Mouse (Mus musculus): ENCODE results near the gene Myocd. TPM values are rescaled to one million over a fixed set of nuclear protein-coding genes. Genes with fewer than 3 reads are reported as not detected.
A peak's percentile ranks its signal among the peaks of the same experiment; 100 is the strongest.

The Myocd gene
- polyA plus RNA-seq, 1 experiment: not detected

GRCm38 (mm10) chr11:65161881-65162766 is 107.7 kb downstream of the Myocd start:
- Histone ChIP-seq H3K4me3 (ENCODE audit: insufficient read depth, low read depth, low read length) (peak overlapping the region; percentile 95), H3K27ac (ENCODE audit: insufficient read depth, low read depth, low read length) (no peak overlapping the region), H3K4me1 (ENCODE audit: control insufficient read depth, insufficient read depth, low read length) (peaks cover 13% of the 10 kb centered on the region)
- no peak for TF ChIP-seq POLR2A (IDR thresholded peaks at IDR 0.05; ENCODE audit: insufficient read depth, low read depth, low read length)
- TF ChIP-seq CTCF (IDR thresholded peaks at IDR 0.05; ENCODE audit: insufficient read depth, low read depth, low read length): no peak
- 2% methylated on average over 49 of the region's 49 CpGs for WGBS

DNA sequence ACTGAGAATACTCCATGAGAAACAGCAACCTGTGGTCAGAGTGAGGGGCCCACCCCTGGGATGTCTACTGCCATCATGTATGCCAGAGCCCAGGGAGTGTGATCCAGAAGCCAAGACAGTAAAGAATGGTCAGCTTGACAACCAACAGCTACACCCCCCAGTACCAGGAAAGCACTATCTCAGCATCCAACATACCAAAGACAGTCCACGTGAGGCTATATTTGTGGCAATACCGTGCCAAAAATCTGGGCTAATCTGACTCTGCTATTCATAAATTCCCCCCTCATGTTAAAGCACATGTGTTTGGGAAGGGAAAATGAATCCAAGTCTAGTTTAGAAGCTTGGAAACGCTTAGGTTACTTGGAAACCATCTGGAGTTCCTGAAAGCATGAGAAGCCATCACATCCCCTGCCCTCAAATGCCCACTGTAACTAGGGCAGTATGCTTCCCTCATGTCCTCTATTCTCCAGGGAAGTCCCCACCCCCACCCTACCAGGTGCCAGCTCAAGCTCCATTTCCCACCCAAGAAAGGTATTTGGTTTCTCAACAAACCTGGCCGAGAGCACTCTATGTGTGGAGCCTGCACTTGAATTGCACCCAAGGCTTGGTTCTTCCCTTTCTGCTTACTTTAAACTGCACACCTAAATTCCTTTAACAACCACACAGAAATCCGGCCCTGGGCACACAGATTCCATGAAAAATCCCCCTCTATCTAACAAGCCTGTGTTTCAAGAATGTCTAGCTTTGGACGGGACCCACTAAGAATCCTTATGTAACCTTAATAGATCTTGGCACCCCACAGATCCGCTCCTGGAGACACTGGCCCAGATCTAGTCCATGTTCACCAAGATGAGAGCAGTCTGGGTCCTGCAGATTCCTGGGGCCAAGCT is 108.6 kb downstream of the Myocd start:
- TF ChIP-seq POLR2A (IDR thresholded peaks at IDR 0.05; ENCODE audit: insufficient read depth, low read depth, low read length): no peak
- no peak for TF ChIP-seq CTCF (IDR thresholded peaks at IDR 0.05; ENCODE audit: insufficient read depth, low read depth, low read length)
- 58% methylated on average over 7 of the region's 7 CpGs for WGBS
- peaks cover 15% of the 10 kb centered on the region for H3K4me1 ChIP-seq (ENCODE audit: control insufficient read depth, insufficient read depth, low read length)
- H3K4me3 ChIP-seq (ENCODE audit: insufficient read depth, low read depth, low read length): peak overlapping the region; percentile 95
- H3K27ac ChIP-seq (ENCODE audit: insufficient read depth, low read depth, low read length): no peak overlapping the region

DNA sequence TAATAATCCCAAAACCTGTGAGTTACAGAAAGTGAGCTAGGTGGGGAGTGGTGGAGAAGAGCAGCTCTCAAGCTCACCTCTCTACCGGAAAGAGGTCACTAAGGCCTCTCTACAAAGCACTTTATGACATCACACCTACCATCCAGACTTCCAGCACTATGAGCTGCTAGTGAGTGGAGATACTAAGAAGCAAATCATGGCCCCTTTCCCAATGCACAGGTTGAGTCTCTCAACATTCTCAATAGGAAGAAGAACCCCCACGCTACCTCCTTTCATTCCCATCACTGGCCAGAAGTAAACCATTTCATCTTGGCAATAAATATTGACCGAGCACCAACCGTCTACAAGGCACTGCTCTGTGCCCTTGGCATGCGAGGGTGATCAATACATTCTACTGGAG is 110.0 kb downstream of the Myocd start, which contains the start of gene 1700086D15Rik:
Gene 1700086D15Rik (minus strand): TSS at position 101 of the 400 bp plus-strand sequence.
- WGBS: 98% methylated on average over 5 of the region's 5 CpGs
- TF ChIP-seq POLR2A (IDR thresholded peaks at IDR 0.05; ENCODE audit: insufficient read depth, low read depth, low read length) (no peak), CTCF (IDR thresholded peaks at IDR 0.05; ENCODE audit: insufficient read depth, low read depth, low read length) (no peak)
- H3K4me3 ChIP-seq (ENCODE audit: insufficient read depth, low read depth, low read length): no peak within 1 kb of the TSS

GRCm38 (mm10) chr11:65158658-65158990 is 111.2 kb downstream of the Myocd start:
- WGBS: 95% methylated on average over 5 of the region's 5 CpGs
- TF ChIP-seq POLR2A (IDR thresholded peaks at IDR 0.05; ENCODE audit: insufficient read depth, low read depth, low read length) (no peak), CTCF (IDR thresholded peaks at IDR 0.05; ENCODE audit: insufficient read depth, low read depth, low read length) (no peak)
- no peak overlapping the region for H3K4me3 ChIP-seq (ENCODE audit: insufficient read depth, low read depth, low read length)

More for the DNA sequence above, 110.0 kb downstream of the Myocd start, which contains the start of gene 1700086D15Rik:
- Histone ChIP-seq H3K4me1 (ENCODE audit: control insufficient read depth, insufficient read depth, low read length) (peaks cover 15% of the 10 kb centered on the region), H3K27ac (ENCODE audit: insufficient read depth, low read depth, low read length) (no peak within 1 kb of the TSS)

GRCm38 (mm10) chr11:65157966-65158657 is 111.7 kb downstream of the Myocd start:
- TF ChIP-seq CTCF (IDR thresholded peaks at IDR 0.05; ENCODE audit: insufficient read depth, low read depth, low read length): no peak
- no peak for TF ChIP-seq POLR2A (IDR thresholded peaks at IDR 0.05; ENCODE audit: insufficient read depth, low read depth, low read length)
- 88% methylated on average over 20 of the region's 20 CpGs for WGBS
- Histone ChIP-seq H3K4me3 (ENCODE audit: insufficient read depth, low read depth, low read length) (no peak overlapping the region), H3K27ac (ENCODE audit: insufficient read depth, low read depth, low read length) (no peak overlapping the region), H3K4me1 (ENCODE audit: control insufficient read depth, insufficient read depth, low read length) (peaks cover 15% of the 10 kb centered on the region)

More at GRCm38 (mm10) chr11:65158658-65158990, 111.2 kb downstream of the Myocd start:
- Histone ChIP-seq H3K27ac (ENCODE audit: insufficient read depth, low read depth, low read length) (no peak overlapping the region), H3K4me1 (ENCODE audit: control insufficient read depth, insufficient read depth, low read length) (peaks cover 15% of the 10 kb centered on the region)

DNA sequence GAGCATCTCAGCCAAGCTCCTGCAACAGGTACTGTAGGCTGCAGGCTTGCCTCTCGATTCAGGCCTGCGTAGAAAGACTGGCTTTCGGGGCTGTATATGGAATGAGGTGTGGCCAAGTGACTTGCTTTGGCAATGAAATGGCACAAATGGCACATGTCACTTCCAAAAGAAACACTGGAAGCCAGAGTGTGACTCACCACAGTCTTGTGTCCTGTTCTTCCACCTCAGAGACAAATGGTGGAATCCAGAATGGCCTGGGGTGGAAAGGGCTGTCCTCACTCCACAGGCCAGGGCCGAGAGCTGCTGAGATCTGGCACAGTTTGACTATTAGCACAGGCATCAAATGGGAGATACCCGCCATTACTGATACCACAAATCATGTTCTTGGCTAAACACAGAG is 116.8 kb downstream of the Myocd start:
- no peak overlapping the region for H3K4me3 ChIP-seq (ENCODE audit: insufficient read depth, low read depth, low read length)
- TF ChIP-seq CTCF (IDR thresholded peaks at IDR 0.05; ENCODE audit: insufficient read depth, low read depth, low read length) (no peak), POLR2A (IDR thresholded peaks at IDR 0.05; ENCODE audit: insufficient read depth, low read depth, low read length) (no peak)
- WGBS: 94% methylated on average over 5 of the region's 5 CpGs
- H3K27ac ChIP-seq (ENCODE audit: insufficient read depth, low read depth, low read length): no peak overlapping the region
- H3K4me1 ChIP-seq (ENCODE audit: control insufficient read depth, insufficient read depth, low read length): peaks cover 11% of the 10 kb centered on the region

DNA sequence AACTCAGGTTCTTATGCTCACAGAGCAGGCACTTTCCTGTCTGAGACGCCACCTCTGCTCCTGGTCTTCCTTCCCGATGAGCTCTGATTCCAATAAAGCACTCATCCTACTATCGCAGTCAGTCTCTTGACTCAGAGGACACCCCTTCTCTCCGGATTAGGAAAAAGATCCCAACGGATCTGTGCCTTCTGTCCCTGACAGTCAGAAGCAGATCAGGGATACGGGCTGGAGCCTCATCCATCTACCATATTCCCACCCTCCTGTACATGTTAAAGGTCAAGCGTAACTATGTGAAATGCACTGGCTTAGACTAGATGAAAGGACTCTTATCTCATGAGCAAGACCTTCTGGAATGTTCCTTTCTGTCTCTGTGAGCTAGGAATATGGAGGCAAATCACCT is 121.3 kb downstream of the Myocd start:
- WGBS: 95% methylated on average over 7 of the region's 7 CpGs
- no peak overlapping the region for H3K27ac ChIP-seq (ENCODE audit: insufficient read depth, low read depth, low read length)
- no peak overlapping the region for H3K4me3 ChIP-seq (ENCODE audit: insufficient read depth, low read depth, low read length)
- TF ChIP-seq POLR2A (IDR thresholded peaks at IDR 0.05; ENCODE audit: insufficient read depth, low read depth, low read length) (no peak), CTCF (IDR thresholded peaks at IDR 0.05; ENCODE audit: insufficient read depth, low read depth, low read length) (no peak)
- no peaks in the 10 kb centered on the region; the same call in 1 of the 2 replicates for H3K4me1 ChIP-seq (ENCODE audit: control insufficient read depth, insufficient read depth, low read length)

DNA sequence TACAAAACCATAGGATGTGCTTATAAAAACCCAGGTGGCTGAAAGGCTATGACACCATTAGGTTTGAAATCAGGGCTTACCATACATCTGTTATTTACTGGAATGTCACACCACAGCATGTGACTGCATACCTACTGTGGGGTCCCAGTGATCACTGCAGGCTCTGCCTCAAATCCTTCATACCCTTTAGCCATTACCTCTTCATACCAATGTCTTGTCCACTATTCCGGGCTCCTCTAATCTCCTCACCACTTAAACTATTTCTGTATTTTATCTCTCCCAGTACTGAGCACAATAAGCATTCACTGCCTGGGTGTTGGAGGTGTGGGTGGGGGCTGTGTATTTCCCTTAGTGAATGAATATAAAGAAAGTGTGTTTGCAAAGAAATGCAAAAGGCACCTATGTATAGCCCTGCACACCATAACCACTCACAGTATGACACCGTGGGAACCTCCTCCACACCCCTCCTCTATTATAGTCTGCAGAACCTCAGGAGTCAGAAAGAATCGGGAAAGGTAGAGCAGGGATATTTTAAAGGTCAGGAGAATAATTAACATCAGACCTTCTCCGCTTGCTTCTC is 126.9 kb downstream of the Myocd start:
- no peaks in the 10 kb centered on the region for H3K4me1 ChIP-seq (ENCODE audit: control insufficient read depth, insufficient read depth, low read length)
- TF ChIP-seq CTCF (IDR thresholded peaks at IDR 0.05; ENCODE audit: insufficient read depth, low read depth, low read length) (no peak), POLR2A (IDR thresholded peaks at IDR 0.05; ENCODE audit: insufficient read depth, low read depth, low read length) (no peak)
- 79% methylated on average over 4 of the region's 4 CpGs for WGBS
- H3K27ac ChIP-seq (ENCODE audit: insufficient read depth, low read depth, low read length): no peak overlapping the region
- H3K4me3 ChIP-seq (ENCODE audit: insufficient read depth, low read depth, low read length): no peak overlapping the region

All from olfactory bulb, adult 2 months (tissue).